Mouse (Mus musculus) cerebellum, adult 2 months (tissue): ENCODE results near the gene Isca2. TPM values are rescaled to one million over a fixed set of nuclear protein-coding genes. Genes with fewer than 3 reads are reported as not detected.

Experiments
- DNase-seq, 2 experiments: peaks; one replicate each; pipeline ENCODE4 v3.0.0; 2021
- H3K27ac ChIP-seq: fragments of 200-500 bp; 2 replicates; pipeline ENCODE4 v1.5.1; 2012; ENCODE audit warnings: low read length, control low read depth, inconsistent platforms; ENCODE audit not compliant: insufficient read depth
- H3K27me3 ChIP-seq: fragments of 200-500 bp; 2 replicates; pipeline ENCODE4 v1.6.1; 2012; ENCODE audit warnings: inconsistent platforms, mild to moderate bottlenecking, low read length, moderate library complexity; ENCODE audit not compliant: control insufficient read depth, insufficient read depth
- H3K4me1 ChIP-seq: fragments of 200-500 bp; 2 replicates; pipeline ENCODE4 v1.6.1; 2011; ENCODE audit warnings: low read length; ENCODE audit not compliant: control insufficient read depth, insufficient read depth
- H3K4me3 ChIP-seq: fragments of 200-500 bp; replicated peaks from 2 replicates; pipeline ENCODE3; 2011; ENCODE audit warnings: mild to moderate bottlenecking, low read depth, low read length, control low read depth; ENCODE audit not compliant: insufficient read depth
- CTCF ChIP-seq: fragments of 200-500 bp; IDR thresholded peaks from 2 replicates; pipeline ENCODE4 v1.5.1; 2011; ENCODE audit warnings: low read depth, mild to moderate bottlenecking, control low read depth, low read length, moderate library complexity, borderline replicate concordance; ENCODE audit not compliant: insufficient read depth
- POLR2A ChIP-seq: fragments of 200-500 bp; IDR thresholded peaks from 2 replicates; pipeline ENCODE4 v1.6.1; 2011; ENCODE audit warnings: low read length, control low read depth, borderline replicate concordance; ENCODE audit not compliant: insufficient read depth
- WGBS: fragments of 180-500 bp; shearing (Covaris S2); methylation state at CpG from one replicate; pipeline ENCODE4 v1.1.7; 2018; 5-methylcytosine and 5-hydroxymethylcytosine counted together
- polyA plus RNA-seq: library from polyadenylated mRNA; depleted of rRNA; stranded (reverse); fragments of >200 nt; gene quantifications from 2 replicates; pipeline ENCODE4 v1.2.3, GENCODE M21; 2012; rRNA removed

The Isca2 gene
- polyA plus RNA-seq, 1 experiment, result 111 TPM

- DNase-seq, result no peak
- TF ChIP-seq CTCF (no peak), POLR2A (no peak)
- WGBS, result 53% methylated on average over 5 of the region's 5 CpGs
- no peaks in the 10 kb centered on the region for H3K27me3 ChIP-seq
- peaks cover 28% of the 10 kb centered on the region for H3K4me1 ChIP-seq
- no peak overlapping the region for H3K4me3 ChIP-seq
- no peak overlapping the region for H3K27ac ChIP-seq
Observed at GRCm38 (mm10) chr12:84824203-84824602, 51.2 kb downstream of the Isca2 start.

Other genes starting within 250 kb of the Isca2 start
- gene Vsx2, start 203.5 kb upstream of the Isca2 start, polyA plus RNA-seq, result 1.6 and 2.2 TPM in 2 replicates
- gene Abcd4, start 155.8 kb upstream of the Isca2 start, polyA plus RNA-seq, result 33.5 and 35.2 TPM in 2 replicates
- gene Vrtn, start 132.2 kb upstream of the Isca2 start, polyA plus RNA-seq, result not detected in 2 replicates
- 24.9 and 28.0 TPM in 2 replicates for gene Syndig1l, start 74.4 kb upstream of the Isca2 start, polyA plus RNA-seq
- 54.3 and 56.3 TPM in 2 replicates for gene Npc2, start 99 bp upstream of the Isca2 start, polyA plus RNA-seq
- 18.2 and 25.0 TPM in 2 replicates for gene Ltbp2, start 103.3 kb downstream of the Isca2 start, polyA plus RNA-seq
- 84.3 and 88.6 TPM in 2 replicates for gene Fcf1, start 197.6 kb downstream of the Isca2 start, polyA plus RNA-seq
- 57.2 and 60.3 TPM in 2 replicates for gene Arel1, start 197.6 kb downstream of the Isca2 start, polyA plus RNA-seq
- 62.4 and 64.0 TPM in 2 replicates for gene Ylpm1, start 223.1 kb downstream of the Isca2 start, polyA plus RNA-seq